Comparison of ENCODE assay signal across 8 mouse cellular contexts in genomic region chr7:13010005-13010908, GRCm38 (mm10). TPM values are rescaled to one million over a fixed set of nuclear protein-coding genes. Genes with fewer than 3 reads are reported as not detected.
DNase-seq lines count a peak whose midpoint lies in the region; ATAC-seq and TF ChIP-seq lines count a peak whose summit lies in the region.

Gene Zbtb45 (minus strand): TSS chr7:13010034.

- H3K4me1 ChIP-seq in megakaryocyte, embryonic 14.5 days: peaks cover 51% of the 10 kb centered on the region
- peaks cover 33% of the 10 kb centered on the region for H3K4me1 ChIP-seq in forebrain, embryonic 10.5 days
- 0 out of 2 replicates have a peak, but pooled peaks cover 4% of the 10 kb centered on the region for H3K4me1 ChIP-seq in midbrain, postnatal 0 days (ENCODE audit: insufficient read depth, low read length)

- H3K27ac ChIP-seq in forebrain, embryonic 10.5 days: peak within 1 kb of the TSS; percentile 93
- peak within 1 kb of the TSS; percentile 91 for H3K27ac ChIP-seq in midbrain, postnatal 0 days (ENCODE audit: low read depth, low read length)

- ATAC-seq in megakaryocyte, adult 5-6 weeks (ENCODE audit: poor library complexity, severe bottlenecking): no peak
- no peak for ATAC-seq in midbrain, postnatal 0 days (ENCODE audit: low FRiP score)

- peak within 1 kb of the TSS; percentile 89 for H3K9ac ChIP-seq in midbrain, postnatal 0 days (replicated peaks; ENCODE audit: low read length, poor library complexity, severe bottlenecking)

- H3K4me2 ChIP-seq in midbrain, postnatal 0 days (ENCODE audit: low read depth, low read length, poor library complexity, severe bottlenecking): peak within 1 kb of the TSS; percentile 66

- peak; percentile 57 for DNase-seq in cerebellum, adult 11-12 months
- DNase-seq in cerebellum, postnatal 36 days: no peak
- no peak for DNase-seq in forebrain, embryonic 10.5 days (ENCODE audit: extremely low spot score, low spot score)
- no peak for DNase-seq in layer of hippocampus, postnatal 25 days (ENCODE audit: extremely low spot score in 1 of 2, low spot score in 1 of 2)
- DNase-seq in midbrain, postnatal 0 days (ENCODE audit: low spot score): no peak
- no peak for DNase-seq in urinary bladder, postnatal 4 days (ENCODE audit: low spot score in 2 of 2)

- no peaks in the 10 kb centered on the region for H3K27me3 ChIP-seq in megakaryocyte, embryonic 14.5 days (replicated peaks)
- H3K27me3 ChIP-seq in forebrain, embryonic 10.5 days (ENCODE audit: poor library complexity, severe bottlenecking): peaks cover 27% of the 10 kb centered on the region
- 0 out of 2 replicates have a peak, but pooled peaks cover 4% of the 10 kb centered on the region for H3K27me3 ChIP-seq in midbrain, postnatal 0 days (ENCODE audit: insufficient read depth, low read length)

- H3K36me3 ChIP-seq in megakaryocyte, embryonic 14.5 days (replicated peaks; ENCODE audit: low read length): peaks cover 31% of the 10 kb centered on the region
- H3K36me3 ChIP-seq in forebrain, embryonic 10.5 days (replicated peaks): peaks cover 29% of the 10 kb centered on the region
- peaks cover 24% of the 10 kb centered on the region for H3K36me3 ChIP-seq in midbrain, postnatal 0 days (ENCODE audit: insufficient read depth, low read length)

- H3K4me3 ChIP-seq in megakaryocyte, embryonic 14.5 days (replicated peaks): peak within 1 kb of the TSS; percentile 91
- H3K4me3 ChIP-seq in forebrain, embryonic 10.5 days: peak within 1 kb of the TSS; percentile 68
- peak within 1 kb of the TSS; percentile 71 for H3K4me3 ChIP-seq in midbrain, postnatal 0 days (ENCODE audit: low read depth, low read length)

- WGBS in forebrain, embryonic 10.5 days: 18% methylated on average over 26 of the region's 26 CpGs
- 12% methylated on average over 25 of the region's 26 CpGs for WGBS in midbrain, postnatal 0 days

- no peaks in the 10 kb centered on the region for H3K9me3 ChIP-seq in megakaryocyte, embryonic 14.5 days
- no peaks in the 10 kb centered on the region; the same call in 1 of the 2 replicates for H3K9me3 ChIP-seq in forebrain, embryonic 10.5 days
- no peaks in the 10 kb centered on the region for H3K9me3 ChIP-seq in midbrain, postnatal 0 days (ENCODE audit: low read length)

- TF ChIP-seq CTCF in midbrain, postnatal 0 days (IDR thresholded peaks at IDR 0.05): 0 out of 2 replicates have a peak, but pooled peaks have one; percentile 7

RNA-seq across cellular contexts. Expression of gene Zbtb45, which starts in this region (rescaled TPM):
- 52.8 and 179 TPM in 2 replicates for polyA plus RNA-seq in megakaryocyte, embryonic 14.5 days (2012; ENCODE audit: insufficient read depth, low replicate concordance)
- total RNA-seq in megakaryocyte, adult 5-6 weeks (2015): 7.4 and 11.0 TPM in 2 replicates
- total RNA-seq in megakaryocyte, adult 5-6 weeks (2017): 6.6 and 9.5 TPM in 2 replicates
- 29.7 and 30.7 TPM in 2 replicates for polyA plus RNA-seq in forebrain, embryonic 10.5 days (2016; fragmentation: Nextera tagmentation; extraction: Ambion mirVana)
- 10 to 100 TPM; 34.4 to 35.3 TPM for total RNA-seq in layer of hippocampus, postnatal 25 days (2021)
- 37.5 and 70.8 TPM in 2 replicates for total RNA-seq in midbrain, postnatal 0 days (2014; rRNA removed)
- polyA plus RNA-seq in midbrain, postnatal 0 days (2015; fragmentation: Nextera tagmentation; extraction: Ambion mirVana): 29.0 and 31.8 TPM in 2 replicates
